Mouse (Mus musculus): ENCODE results near the gene Gsap. TPM values are rescaled to one million over a fixed set of nuclear protein-coding genes. Genes with fewer than 3 reads are reported as not detected.
A peak's percentile ranks its signal among the peaks of the same experiment; 100 is the strongest.

The Gsap gene
- polyA plus RNA-seq, 1 experiment from 2014 or later: 2.5 TPM

GRCm38 (mm10) chr5:21211406-21211805, 25.4 kb downstream of the Gsap start:
- 88% methylated on average over 1 of the region's 1 CpGs for WGBS
- no peak overlapping the region for H3K9ac ChIP-seq (replicated peaks; ENCODE audit: low read length)

GRCm38 (mm10) chr5:21212933-21213332, 26.9 kb downstream of the Gsap start:
- H3K4me3 ChIP-seq (ENCODE audit: low read length): no peak overlapping the region
- H3K27me3 ChIP-seq (ENCODE audit: insufficient read depth, low read length): no peaks in the 10 kb centered on the region
- H3K4me2 ChIP-seq (replicated peaks; ENCODE audit: low read depth, low read length): no peak overlapping the region
- no peak for ATAC-seq (ENCODE audit: low FRiP score, low TSS enrichment)
- no peak overlapping the region for H3K27ac ChIP-seq (ENCODE audit: low read length)
- 83% methylated on average over 3 of the region's 3 CpGs for WGBS
- no peaks in the 10 kb centered on the region for H3K9me3 ChIP-seq (ENCODE audit: low read length)
- peaks cover 2% of the 10 kb centered on the region; the same call in 1 of the 2 replicates for H3K4me1 ChIP-seq (ENCODE audit: insufficient read depth, low read length)
- H3K36me3 ChIP-seq (ENCODE audit: insufficient read depth, low read length): no peaks in the 10 kb centered on the region
- H3K9ac ChIP-seq (replicated peaks; ENCODE audit: low read length): no peak overlapping the region

More at GRCm38 (mm10) chr5:21211406-21211805, 25.4 kb downstream of the Gsap start:
- H3K4me3 ChIP-seq (ENCODE audit: low read length): no peak overlapping the region
- no peaks in the 10 kb centered on the region for H3K9me3 ChIP-seq (ENCODE audit: low read length)
- no peaks in the 10 kb centered on the region for H3K36me3 ChIP-seq (ENCODE audit: insufficient read depth, low read length)
- H3K4me2 ChIP-seq (replicated peaks; ENCODE audit: low read depth, low read length): no peak overlapping the region
- no peaks in the 10 kb centered on the region for H3K4me1 ChIP-seq (ENCODE audit: insufficient read depth, low read length)
- no peak for ATAC-seq (ENCODE audit: low FRiP score, low TSS enrichment)
- no peak overlapping the region for H3K27ac ChIP-seq (ENCODE audit: low read length)
- no peaks in the 10 kb centered on the region for H3K27me3 ChIP-seq (ENCODE audit: insufficient read depth, low read length)

GRCm38 (mm10) chr5:21213801-21214200, 27.7 kb downstream of the Gsap start:
- no peaks in the 10 kb centered on the region for H3K36me3 ChIP-seq (ENCODE audit: insufficient read depth, low read length)
- no peak for ATAC-seq (ENCODE audit: low FRiP score, low TSS enrichment)
- H3K4me3 ChIP-seq (ENCODE audit: low read length): no peak overlapping the region
- H3K4me1 ChIP-seq (ENCODE audit: insufficient read depth, low read length): peaks cover 5% of the 10 kb centered on the region; the same call in 1 of the 2 replicates
- no peaks in the 10 kb centered on the region for H3K27me3 ChIP-seq (ENCODE audit: insufficient read depth, low read length)
- WGBS: 84% methylated on average over 5 of the region's 5 CpGs
- no peaks in the 10 kb centered on the region for H3K9me3 ChIP-seq (ENCODE audit: low read length)
- H3K27ac ChIP-seq (ENCODE audit: low read length): no peak overlapping the region
- H3K4me2 ChIP-seq (replicated peaks; ENCODE audit: low read depth, low read length): no peak overlapping the region
- H3K9ac ChIP-seq (replicated peaks; ENCODE audit: low read length): no peak overlapping the region

- Histone ChIP-seq H3K9me3 (ENCODE audit: low read length) (no peaks in the 10 kb centered on the region), H3K4me1 (ENCODE audit: insufficient read depth, low read length) (peaks cover 5% of the 10 kb centered on the region; the same call in 1 of the 2 replicates), H3K27me3 (ENCODE audit: insufficient read depth, low read length) (no peaks in the 10 kb centered on the region), H3K9ac (replicated peaks; ENCODE audit: low read length) (no peak overlapping the region), H3K36me3 (ENCODE audit: insufficient read depth, low read length) (no peaks in the 10 kb centered on the region), H3K27ac (ENCODE audit: low read length) (no peak overlapping the region), H3K4me3 (ENCODE audit: low read length) (no peak overlapping the region), H3K4me2 (replicated peaks; ENCODE audit: low read depth, low read length) (no peak overlapping the region)
- 65% methylated on average over 14 of the region's 14 CpGs for WGBS
- ATAC-seq (ENCODE audit: low FRiP score, low TSS enrichment): peak; percentile 59; the same call in 1 of the 2 replicates
Observed at GRCm38 (mm10) chr5:21217453-21218294, 31.6 kb downstream of the Gsap start.

- H3K9me3 ChIP-seq (ENCODE audit: low read length): no peaks in the 10 kb centered on the region
- no peak overlapping the region for H3K4me2 ChIP-seq (replicated peaks; ENCODE audit: low read depth, low read length)
- H3K9ac ChIP-seq (replicated peaks; ENCODE audit: low read length): no peak overlapping the region
- H3K27me3 ChIP-seq (ENCODE audit: insufficient read depth, low read length): no peaks in the 10 kb centered on the region
- WGBS: 99% methylated on average over 6 of the region's 6 CpGs
- H3K4me1 ChIP-seq (ENCODE audit: insufficient read depth, low read length): no peaks in the 10 kb centered on the region
- H3K27ac ChIP-seq (ENCODE audit: low read length): no peak overlapping the region
- no peak for ATAC-seq (ENCODE audit: low FRiP score, low TSS enrichment)
- no peak overlapping the region for H3K4me3 ChIP-seq (ENCODE audit: low read length)
- no peaks in the 10 kb centered on the region for H3K36me3 ChIP-seq (ENCODE audit: insufficient read depth, low read length)
Observed at GRCm38 (mm10) chr5:21232876-21233275, 46.8 kb downstream of the Gsap start.

- Histone ChIP-seq H3K36me3 (ENCODE audit: insufficient read depth, low read length) (no peaks in the 10 kb centered on the region), H3K9me3 (ENCODE audit: low read length) (0 out of 2 replicates have a peak, but pooled peaks cover 3% of the 10 kb centered on the region), H3K27ac (ENCODE audit: low read length) (no peak overlapping the region), H3K4me2 (replicated peaks; ENCODE audit: low read depth, low read length) (no peak overlapping the region), H3K4me1 (ENCODE audit: insufficient read depth, low read length) (peaks cover 17% of the 10 kb centered on the region; the same call in 1 of the 2 replicates), H3K9ac (replicated peaks; ENCODE audit: low read length) (no peak overlapping the region), H3K4me3 (ENCODE audit: low read length) (no peak overlapping the region), H3K27me3 (ENCODE audit: insufficient read depth, low read length) (no peaks in the 10 kb centered on the region)
- WGBS: 89% methylated on average over 1 of the region's 1 CpGs
- no peak for ATAC-seq (ENCODE audit: low FRiP score, low TSS enrichment)
Observed at GRCm38 (mm10) chr5:21244575-21244974, 58.5 kb downstream of the Gsap start.

- 68% methylated on average over 1 of the region's 1 CpGs for WGBS
- H3K4me2 ChIP-seq (replicated peaks; ENCODE audit: low read depth, low read length): no peak overlapping the region
- H3K4me3 ChIP-seq (ENCODE audit: low read length): no peak overlapping the region
- H3K36me3 ChIP-seq (ENCODE audit: insufficient read depth, low read length): no peaks in the 10 kb centered on the region
- H3K9me3 ChIP-seq (ENCODE audit: low read length): 0 out of 2 replicates have a peak, but pooled peaks cover 3% of the 10 kb centered on the region
- peaks cover 17% of the 10 kb centered on the region; the same call in 1 of the 2 replicates for H3K4me1 ChIP-seq (ENCODE audit: insufficient read depth, low read length)
- H3K27me3 ChIP-seq (ENCODE audit: insufficient read depth, low read length): no peaks in the 10 kb centered on the region
- H3K27ac ChIP-seq (ENCODE audit: low read length): no peak overlapping the region
- H3K9ac ChIP-seq (replicated peaks; ENCODE audit: low read length): no peak overlapping the region
- ATAC-seq (ENCODE audit: low FRiP score, low TSS enrichment): no peak
Observed at GRCm38 (mm10) chr5:21245241-21245640, 59.2 kb downstream of the Gsap start.

GRCm38 (mm10) chr5:21246794-21247193, 60.7 kb downstream of the Gsap start:
- Histone ChIP-seq H3K9me3 (ENCODE audit: low read length) (0 out of 2 replicates have a peak, but pooled peaks cover 3% of the 10 kb centered on the region), H3K36me3 (ENCODE audit: insufficient read depth, low read length) (no peaks in the 10 kb centered on the region), H3K4me1 (ENCODE audit: insufficient read depth, low read length) (peaks cover 17% of the 10 kb centered on the region; the same call in 1 of the 2 replicates), H3K4me2 (replicated peaks; ENCODE audit: low read depth, low read length) (no peak overlapping the region), H3K27ac (ENCODE audit: low read length) (no peak overlapping the region), H3K9ac (replicated peaks; ENCODE audit: low read length) (no peak overlapping the region), H3K27me3 (ENCODE audit: insufficient read depth, low read length) (no peaks in the 10 kb centered on the region), H3K4me3 (ENCODE audit: low read length) (no peak overlapping the region)
- 48% methylated on average over 6 of the region's 6 CpGs for WGBS
- no peak; the same call in 1 of the 2 replicates for ATAC-seq (ENCODE audit: low FRiP score, low TSS enrichment)

GRCm38 (mm10) chr5:21247916-21248315, 61.9 kb downstream of the Gsap start:
- H3K36me3 ChIP-seq (ENCODE audit: insufficient read depth, low read length): no peaks in the 10 kb centered on the region
- 0 out of 2 replicates have a peak, but pooled peaks cover 3% of the 10 kb centered on the region for H3K9me3 ChIP-seq (ENCODE audit: low read length)
- no peak overlapping the region for H3K9ac ChIP-seq (replicated peaks; ENCODE audit: low read length)
- no peak overlapping the region for H3K4me2 ChIP-seq (replicated peaks; ENCODE audit: low read depth, low read length)
- no peaks in the 10 kb centered on the region for H3K27me3 ChIP-seq (ENCODE audit: insufficient read depth, low read length)
- no peak overlapping the region for H3K4me3 ChIP-seq (ENCODE audit: low read length)
- peak overlapping the region; percentile 15; the same call in 1 of the 2 replicates for H3K27ac ChIP-seq (ENCODE audit: low read length)
- 34% methylated on average over 2 of the region's 2 CpGs for WGBS
- ATAC-seq (ENCODE audit: low FRiP score, low TSS enrichment): peak; percentile 91
- peaks cover 17% of the 10 kb centered on the region; the same call in 1 of the 2 replicates for H3K4me1 ChIP-seq (ENCODE audit: insufficient read depth, low read length)

GRCm38 (mm10) chr5:21248834-21249233, 62.8 kb downstream of the Gsap start:
- Histone ChIP-seq H3K4me3 (ENCODE audit: low read length) (no peak overlapping the region), H3K4me2 (replicated peaks; ENCODE audit: low read depth, low read length) (no peak overlapping the region), H3K4me1 (ENCODE audit: insufficient read depth, low read length) (peaks cover 17% of the 10 kb centered on the region; the same call in 1 of the 2 replicates), H3K27ac (ENCODE audit: low read length) (peak overlapping the region; percentile 27; the same call in 1 of the 2 replicates), H3K36me3 (ENCODE audit: insufficient read depth, low read length) (no peaks in the 10 kb centered on the region), H3K27me3 (ENCODE audit: insufficient read depth, low read length) (no peaks in the 10 kb centered on the region), H3K9me3 (ENCODE audit: low read length) (0 out of 2 replicates have a peak, but pooled peaks cover 3% of the 10 kb centered on the region), H3K9ac (replicated peaks; ENCODE audit: low read length) (no peak overlapping the region)
- 53% methylated on average over 5 of the region's 5 CpGs for WGBS
- no peak for ATAC-seq (ENCODE audit: low FRiP score, low TSS enrichment)
